Mouse (Mus musculus) hindbrain, embryonic 11.5 days (tissue): ENCODE measurements around the gene Tcn2. TPM values are rescaled to one million over a fixed set of nuclear protein-coding genes. Genes with fewer than 3 reads are reported as not detected.
"Not testable (repeated sequence)": the region's sequence is repeated elsewhere in the genome, so short reads cannot be mapped to it uniquely, and the experiment has no call there.

ENCODE experiments used
- ATAC-seq: fragments of 200-750 bp; cut with Nextera tagmentation; 2 replicates; pipeline ENCODE4 v1.8.0; 2017; ENCODE audit warnings: mild to moderate bottlenecking, moderate TSS enrichment, moderate library complexity; ENCODE audit not compliant: low FRiP score
- DNase-seq: peaks from one replicate; pipeline ENCODE4 v3.0.0-alpha.2; 2015; ENCODE audit warnings: low spot score
- H3K27ac ChIP-seq: fragments of 300-500 bp; sonication (generic); 2 replicates; pipeline ENCODE4 v1.5.1; 2014; ENCODE audit warnings: mild to moderate bottlenecking, low read depth, low read length
- H3K27me3 ChIP-seq: fragments of 300-500 bp; sonication (generic); 2 replicates; pipeline ENCODE4 v1.6.1; 2014; ENCODE audit warnings: mild to moderate bottlenecking, low read length, moderate library complexity, mixed read lengths; ENCODE audit not compliant: control insufficient read depth, insufficient read depth
- H3K36me3 ChIP-seq: fragments of 300-500 bp; sonication (generic); 2 replicates; pipeline ENCODE4 v1.6.1; 2014; ENCODE audit warnings: mild to moderate bottlenecking, low read length, moderate library complexity, mixed read lengths; ENCODE audit not compliant: control insufficient read depth, insufficient read depth
- H3K4me1 ChIP-seq: fragments of 300-500 bp; sonication (generic); replicated peaks from 2 replicates; pipeline ENCODE4 v1.6.1; 2014; ENCODE audit warnings: low read length, mixed read lengths; ENCODE audit not compliant: control insufficient read depth, insufficient read depth
- H3K4me2 ChIP-seq: fragments of 300-500 bp; sonication (generic); replicated peaks from 2 replicates; pipeline ENCODE4 v1.6.1; 2014; ENCODE audit warnings: mild to moderate bottlenecking, low read depth, low read length
- H3K4me3 ChIP-seq: fragments of 300-500 bp; sonication (generic); 2 replicates; pipeline ENCODE4 v1.5.1; 2014; ENCODE audit warnings: low read depth, low read length
- H3K9ac ChIP-seq: fragments of 300-500 bp; sonication (generic); 2 replicates; pipeline ENCODE4 v1.6.1; 2014; ENCODE audit warnings: low read depth, low read length
- H3K9me3 ChIP-seq: fragments of 300-500 bp; sonication (generic); 2 replicates; pipeline ENCODE4 v1.6.1; 2016; ENCODE audit warnings: low read length; ENCODE audit not compliant: control insufficient read depth
- WGBS: fragments of 180-500 bp; shearing (Covaris S2); extraction: QIAGEN DNeasy Blood & Tissue Kit; methylation state at CpG from one replicate; pipeline ENCODE4 v1.1.7; 2014; 5-methylcytosine and 5-hydroxymethylcytosine counted together
- polyA plus RNA-seq: library from polyadenylated mRNA; unstranded; fragments of >200 nt; fragmentation: Nextera tagmentation; extraction: Ambion mirVana; gene quantifications from 2 replicates; pipeline ENCODE4 v1.2.1, GENCODE M21; 2014

The Tcn2 gene
- polyA plus RNA-seq, 1 experiment from 2014 or later = 38.8 TPM

GRCm38 (mm10) chr11:3964416-3965172 lies 32.6 kb upstream of the Tcn2 start:
- Histone ChIP-seq H3K4me2 (peak overlapping the region; percentile 64), H3K4me1 (no peaks in the 10 kb centered on the region; the same call in 1 of the 2 replicates), H3K9me3 (no peaks in the 10 kb centered on the region), H3K4me3 (peak overlapping the region; percentile 79), H3K9ac (peak overlapping the region; percentile 71), H3K27me3 (no peaks in the 10 kb centered on the region), H3K36me3 (0 out of 2 replicates have a peak, but pooled peaks cover 3% of the 10 kb centered on the region), H3K27ac (no peak overlapping the region)
- WGBS = 18% methylated on average over 11 of the region's 11 CpGs
- ATAC-seq = peak; percentile 38; the same call in 1 of the 2 replicates
- DNase-seq = no peak

GRCm38 (mm10) chr11:3963610-3964415 lies 31.9 kb upstream of the Tcn2 start, which contains the start of gene Pes1:
Gene Pes1 (plus strand): TSS chr11:3963975.
- ATAC-seq = peak; percentile 95
- under 1% methylated on average over 31 of the region's 31 CpGs for WGBS
- Histone ChIP-seq H3K27ac (0 out of 2 replicates have a peak within 1 kb of the TSS, but pooled peaks have one; percentile 27), H3K9me3 (no peaks in the 10 kb centered on the region), H3K4me2 (peak within 1 kb of the TSS; percentile 64), H3K9ac (peak within 1 kb of the TSS; percentile 71), H3K4me3 (peak within 1 kb of the TSS; percentile 79), H3K36me3 (0 out of 2 replicates have a peak, but pooled peaks cover 3% of the 10 kb centered on the region), H3K4me1 (no peaks in the 10 kb centered on the region; the same call in 1 of the 2 replicates), H3K27me3 (no peaks in the 10 kb centered on the region)
- peak; percentile 86 for DNase-seq

DNA sequence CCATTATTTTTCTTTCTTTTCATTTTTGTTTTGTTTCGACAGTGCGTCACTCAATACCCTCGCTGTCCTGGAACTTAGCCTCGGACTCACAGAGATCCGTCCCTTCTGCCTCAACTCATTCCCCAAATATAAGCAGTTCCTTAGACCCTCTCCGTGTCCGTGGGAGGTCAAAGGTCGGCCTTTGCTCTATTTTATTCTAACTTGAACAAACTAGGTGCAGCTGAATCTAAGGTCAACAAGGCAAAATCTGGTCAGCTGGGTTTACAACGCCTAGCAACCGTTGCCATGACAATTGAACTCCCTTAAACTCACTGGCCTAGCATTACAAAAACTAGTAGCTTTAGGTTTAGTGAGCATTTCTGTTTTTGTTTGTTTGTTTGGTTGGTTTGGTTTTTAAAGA lies 31.2 kb upstream of the Tcn2 start:
- peak overlapping the region; percentile 71; the same call in 1 of the 2 replicates for H3K9ac ChIP-seq
- H3K27me3 ChIP-seq = no peaks in the 10 kb centered on the region
- peak overlapping the region; percentile 79; the same call in 1 of the 2 replicates for H3K4me3 ChIP-seq
- H3K27ac ChIP-seq = 0 out of 2 replicates have a peak overlapping the region, but pooled peaks have one; percentile 27
- H3K4me2 ChIP-seq = peak overlapping the region; percentile 64
- WGBS = 72% methylated on average over 10 of the region's 10 CpGs
- no peaks in the 10 kb centered on the region for H3K9me3 ChIP-seq
- peak; percentile 20 for ATAC-seq
- no peaks in the 10 kb centered on the region; the same call in 1 of the 2 replicates for H3K4me1 ChIP-seq
- DNase-seq = no peak
- 0 out of 2 replicates have a peak, but pooled peaks cover under 1% of the 10 kb centered on the region for H3K36me3 ChIP-seq

DNA sequence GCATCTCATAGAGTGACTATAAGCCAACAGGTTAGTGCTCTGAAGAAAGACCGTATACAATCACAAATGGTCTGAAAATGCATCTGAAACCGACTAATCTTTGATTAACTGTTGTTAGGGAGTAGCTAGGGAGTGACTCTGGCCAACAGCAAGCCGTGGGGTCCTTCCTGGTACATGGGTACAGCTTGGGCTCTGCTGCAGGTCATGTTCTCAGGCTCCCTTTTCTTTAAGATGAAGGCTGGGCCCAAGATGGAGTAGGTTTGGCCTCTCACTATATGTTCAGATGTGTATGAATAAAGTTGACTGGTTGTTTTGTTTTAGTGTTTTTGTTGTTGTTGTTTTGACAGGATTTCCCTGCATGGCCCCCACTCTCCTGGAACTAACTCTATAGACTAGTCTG lies 29.8 kb upstream of the Tcn2 start:
- WGBS = 72% methylated on average over 3 of the region's 3 CpGs
- Histone ChIP-seq H3K4me2 (no peak overlapping the region), H3K9me3 (no peaks in the 10 kb centered on the region), H3K4me1 (no peaks in the 10 kb centered on the region; the same call in 1 of the 2 replicates), H3K4me3 (no peak overlapping the region), H3K9ac (no peak overlapping the region), H3K36me3 (no peaks in the 10 kb centered on the region), H3K27me3 (no peaks in the 10 kb centered on the region), H3K27ac (no peak overlapping the region)
- no peak for ATAC-seq
- no peak for DNase-seq

DNA sequence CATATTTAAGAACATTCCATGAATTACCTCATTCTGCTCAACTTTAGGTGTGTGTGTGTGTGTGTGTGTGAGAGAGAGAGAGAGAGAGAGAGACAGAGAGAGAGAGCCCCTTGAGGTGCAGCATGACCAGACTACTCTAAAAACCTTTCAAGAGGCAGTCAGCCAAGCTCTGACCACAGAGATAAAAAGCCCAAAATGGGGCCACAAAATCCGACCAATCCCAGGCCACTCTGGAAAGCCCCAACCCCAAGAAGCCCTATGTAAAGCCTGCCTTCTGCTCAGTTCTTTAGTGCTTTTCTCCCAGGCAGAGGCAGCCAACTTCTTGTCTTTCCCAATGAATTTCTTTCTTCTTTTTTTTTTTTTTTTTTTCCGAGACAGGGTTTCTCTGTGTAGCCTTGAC lies 28.9 kb upstream of the Tcn2 start:
- no peak overlapping the region for H3K9ac ChIP-seq
- H3K27ac ChIP-seq = no peak overlapping the region
- H3K27me3 ChIP-seq = no peaks in the 10 kb centered on the region
- no peak overlapping the region for H3K4me3 ChIP-seq
- H3K36me3 ChIP-seq = no peaks in the 10 kb centered on the region
- 48% methylated on average over 1 of the region's 2 CpGs for WGBS
- DNase-seq (no peak), ATAC-seq (no peak)
- no peaks in the 10 kb centered on the region for H3K9me3 ChIP-seq
- no peak overlapping the region for H3K4me2 ChIP-seq
- H3K4me1 ChIP-seq = no peaks in the 10 kb centered on the region; the same call in 1 of the 2 replicates

- not testable (repeated sequence) for H3K4me1 ChIP-seq, H3K27ac ChIP-seq, H3K4me2 ChIP-seq, ATAC-seq, DNase-seq, H3K4me3 ChIP-seq, H3K9me3 ChIP-seq, H3K27me3 ChIP-seq, H3K36me3 ChIP-seq, H3K9ac ChIP-seq
- WGBS = 78% methylated on average over 4 of the region's 4 CpGs
Observed at GRCm38 (mm10) chr11:3955371-3955770, 23.4 kb upstream of the Tcn2 start.

DNA sequence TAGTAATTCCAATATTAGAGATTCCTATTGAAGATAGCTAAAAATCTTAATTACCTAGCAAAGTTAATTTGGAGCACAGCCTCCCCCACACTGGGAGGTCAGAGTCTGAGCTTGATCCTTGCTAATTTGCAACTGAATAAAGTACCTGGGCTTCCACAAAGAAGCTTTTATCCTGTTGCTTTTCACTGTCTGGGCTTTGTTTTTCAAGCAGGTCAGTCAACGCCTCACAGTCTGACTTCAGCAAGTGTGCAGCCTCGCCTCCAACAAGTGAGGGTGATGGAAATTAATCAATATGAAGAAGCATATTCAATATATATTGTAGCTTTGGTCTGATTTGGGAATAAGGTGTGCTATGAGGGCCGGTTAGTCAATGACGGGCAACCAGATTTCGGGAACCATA lies 22.9 kb upstream of the Tcn2 start:
- H3K27me3 ChIP-seq, H3K4me1 ChIP-seq, H3K9ac ChIP-seq, DNase-seq, H3K4me3 ChIP-seq, ATAC-seq, H3K36me3 ChIP-seq, H3K4me2 ChIP-seq, H3K27ac ChIP-seq, H3K9me3 ChIP-seq: not testable (repeated sequence)
- 77% methylated on average over 5 of the region's 5 CpGs for WGBS

DNA sequence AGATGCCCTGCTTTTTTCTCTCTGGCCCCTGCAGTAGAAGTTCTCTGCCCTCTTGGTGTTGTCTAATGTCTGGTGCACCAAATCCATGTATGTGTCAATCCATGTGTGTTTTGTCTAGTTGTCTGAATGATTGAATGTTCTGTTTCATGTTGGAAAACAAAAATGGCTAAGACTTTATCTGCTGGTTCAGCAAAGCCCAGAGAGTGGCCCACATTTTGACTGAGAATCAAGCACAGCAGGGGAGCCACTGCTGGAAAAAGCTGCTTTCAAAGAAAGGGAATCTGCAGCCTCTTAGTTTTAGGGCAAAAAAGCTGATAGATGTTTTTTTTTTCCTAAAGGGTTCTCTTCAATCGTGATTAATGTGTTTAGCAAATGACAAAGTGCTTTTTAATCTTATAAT lies 14.4 kb upstream of the Tcn2 start:
- no peak overlapping the region for H3K4me3 ChIP-seq
- WGBS = 5% methylated on average over 1 of the region's 1 CpGs
- no peak overlapping the region for H3K4me2 ChIP-seq
- no peaks in the 10 kb centered on the region for H3K4me1 ChIP-seq
- no peak for DNase-seq
- H3K9me3 ChIP-seq = no peaks in the 10 kb centered on the region
- H3K36me3 ChIP-seq = no peaks in the 10 kb centered on the region
- H3K27ac ChIP-seq = no peak overlapping the region
- no peak for ATAC-seq
- no peaks in the 10 kb centered on the region for H3K27me3 ChIP-seq
- no peak overlapping the region for H3K9ac ChIP-seq
